Comparison of ENCODE assay signal across 9 mouse cellular contexts in the genomic region with DNA sequence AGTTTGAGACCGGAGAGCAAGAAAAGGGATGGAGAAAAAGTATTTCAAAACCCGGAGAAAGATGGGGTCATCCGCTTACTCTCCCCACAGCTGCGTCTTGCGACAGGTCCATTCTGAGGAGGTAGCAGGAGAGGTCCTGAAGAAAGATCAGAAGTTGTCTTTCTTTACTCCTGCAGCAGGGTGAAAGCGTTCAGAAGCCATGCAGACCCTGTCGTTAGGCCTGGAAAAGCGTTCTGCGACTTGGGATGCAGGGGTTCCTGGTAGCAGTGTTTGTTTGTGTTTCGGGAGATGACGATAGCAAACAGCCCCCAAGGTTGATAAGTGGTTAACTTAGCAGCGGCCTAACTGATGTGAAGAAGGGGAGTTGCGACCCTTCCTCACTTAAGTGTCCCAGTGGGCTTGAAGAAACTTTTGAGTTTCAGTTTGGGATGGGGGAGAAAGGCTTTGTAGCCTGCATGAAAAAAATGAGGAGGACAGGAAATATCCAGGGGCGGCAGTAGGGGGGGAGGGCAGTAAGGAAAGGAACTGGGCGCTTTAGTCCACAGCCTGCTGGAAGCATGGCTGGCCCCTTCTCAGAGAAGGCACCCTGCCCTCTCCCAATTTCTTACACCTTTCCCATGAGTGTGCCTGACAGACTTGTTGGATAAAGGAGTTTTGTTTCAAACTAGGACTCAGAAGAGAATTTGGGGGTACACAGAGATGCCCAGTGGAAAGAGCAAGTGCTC. TPM values are rescaled to one million over a fixed set of nuclear protein-coding genes. Genes with fewer than 3 reads are reported as not detected.
DNase-seq lines count a peak whose midpoint lies in the region; ATAC-seq and TF ChIP-seq lines count a peak whose summit lies in the region.
"Had no signal": no experiment of that assay in that cellular context is flagged by ENCODE, and none has a peak within 500 bp of the region (broad histone marks: within the 10 kb centered on the region; RNA-seq: fewer than 3 reads in every experiment).

No protein-coding gene starts in this region.

- DNase-seq in 3134 (ENCODE audit: extremely low read depth, insufficient read length, low spot score): peak; percentile 48
- DNase-seq in cerebellum, postnatal 4 days (ENCODE audit: low spot score in 2 of 2): no peak
- no peak for DNase-seq in thymus, postnatal 14 days
- DNase-seq in spleen, adult 12 weeks (ENCODE audit: low spot score): no peak
- DNase-seq in left cerebral cortex, adult 11 months (ENCODE audit: low spot score): no peak
- DNase-seq: cerebellum, adult 11 months had no signal

- 25% methylated on average over 15 of the region's 15 CpGs for WGBS in liver, embryonic 15.5 days (ENCODE audit: insufficient replicate concordance)

- no peaks in the 10 kb centered on the region for H3K27me3 ChIP-seq in E14TG2a.4 (ENCODE audit: insufficient read depth, low read length)
- peaks cover 47% of the 10 kb centered on the region for H3K27me3 ChIP-seq in liver, embryonic 15.5 days

- H3K9ac ChIP-seq in liver, embryonic 15.5 days: no peak overlapping the region

- H3K36me3 ChIP-seq in E14TG2a.4 (ENCODE audit: insufficient read depth, low read length): peaks cover 10% of the 10 kb centered on the region
- no peaks in the 10 kb centered on the region for H3K36me3 ChIP-seq in liver, embryonic 15.5 days (replicated peaks)

- H3K27ac ChIP-seq in liver, embryonic 15.5 days (replicated peaks): no peak overlapping the region

- peaks cover 86% of the 10 kb centered on the region for H3K4me1 ChIP-seq in E14TG2a.4 (replicated peaks; ENCODE audit: low read depth, low read length)
- H3K4me1 ChIP-seq in liver, embryonic 15.5 days (replicated peaks): peaks cover 13% of the 10 kb centered on the region; the same call in 1 of the 2 replicates

- H3K4me3 ChIP-seq in E14TG2a.4 (replicated peaks; ENCODE audit: low read length): peak overlapping the region; percentile 87
- H3K4me3 ChIP-seq in liver, embryonic 15.5 days (replicated peaks): no peak overlapping the region; the same call in 1 of the 2 replicates

- H3K4me2 ChIP-seq in liver, embryonic 15.5 days: peak overlapping the region; percentile 67

- H3K9me3 ChIP-seq in E14TG2a.4 (ENCODE audit: low read length): no peaks in the 10 kb centered on the region
- no peaks in the 10 kb centered on the region for H3K9me3 ChIP-seq in liver, embryonic 15.5 days (replicated peaks)

- peak; percentile 60 for ATAC-seq in granulocyte monocyte progenitor cell, adult 5-6 weeks (replicated peaks; ENCODE audit: poor library complexity, severe bottlenecking)
- no peak for ATAC-seq in liver, embryonic 15.5 days (ENCODE audit: insufficient read depth)

- no peak for TF ChIP-seq CTCF in E14TG2a.4 (conservative IDR thresholded peaks at IDR 0.05; ENCODE audit: low read length)

RNA-seq across cellular contexts. Expression of gene Msantd3, which starts 2.0 kb away (rescaled TPM):
- 31.8 and 77.2 TPM in 2 replicates for total RNA-seq in granulocyte monocyte progenitor cell, adult 5-6 weeks (2014; fragmentation: Nextera tagmentation)
- total RNA-seq in granulocyte monocyte progenitor cell, adult 5-6 weeks (2017): 62.6 and 71.2 TPM in 2 replicates
- 1.7 and 2.5 TPM in 2 replicates for polyA plus RNA-seq in liver, embryonic 15.5 days (2015; fragmentation: Nextera tagmentation; extraction: Ambion mirVana)

RNA-seq across cellular contexts. Expression of gene Tmeff1, which starts 43.3 kb away (rescaled TPM):
- not detected in 2 replicates for total RNA-seq in granulocyte monocyte progenitor cell, adult 5-6 weeks (2014; fragmentation: Nextera tagmentation)
- 1.3 and 1.9 TPM in 2 replicates for total RNA-seq in granulocyte monocyte progenitor cell, adult 5-6 weeks (2017)
- polyA plus RNA-seq in liver, embryonic 15.5 days (2015; fragmentation: Nextera tagmentation; extraction: Ambion mirVana): 1.0 and 1.1 TPM in 2 replicates
